Mouse (Mus musculus): ENCODE data around the gene Ufsp1.

DNA sequence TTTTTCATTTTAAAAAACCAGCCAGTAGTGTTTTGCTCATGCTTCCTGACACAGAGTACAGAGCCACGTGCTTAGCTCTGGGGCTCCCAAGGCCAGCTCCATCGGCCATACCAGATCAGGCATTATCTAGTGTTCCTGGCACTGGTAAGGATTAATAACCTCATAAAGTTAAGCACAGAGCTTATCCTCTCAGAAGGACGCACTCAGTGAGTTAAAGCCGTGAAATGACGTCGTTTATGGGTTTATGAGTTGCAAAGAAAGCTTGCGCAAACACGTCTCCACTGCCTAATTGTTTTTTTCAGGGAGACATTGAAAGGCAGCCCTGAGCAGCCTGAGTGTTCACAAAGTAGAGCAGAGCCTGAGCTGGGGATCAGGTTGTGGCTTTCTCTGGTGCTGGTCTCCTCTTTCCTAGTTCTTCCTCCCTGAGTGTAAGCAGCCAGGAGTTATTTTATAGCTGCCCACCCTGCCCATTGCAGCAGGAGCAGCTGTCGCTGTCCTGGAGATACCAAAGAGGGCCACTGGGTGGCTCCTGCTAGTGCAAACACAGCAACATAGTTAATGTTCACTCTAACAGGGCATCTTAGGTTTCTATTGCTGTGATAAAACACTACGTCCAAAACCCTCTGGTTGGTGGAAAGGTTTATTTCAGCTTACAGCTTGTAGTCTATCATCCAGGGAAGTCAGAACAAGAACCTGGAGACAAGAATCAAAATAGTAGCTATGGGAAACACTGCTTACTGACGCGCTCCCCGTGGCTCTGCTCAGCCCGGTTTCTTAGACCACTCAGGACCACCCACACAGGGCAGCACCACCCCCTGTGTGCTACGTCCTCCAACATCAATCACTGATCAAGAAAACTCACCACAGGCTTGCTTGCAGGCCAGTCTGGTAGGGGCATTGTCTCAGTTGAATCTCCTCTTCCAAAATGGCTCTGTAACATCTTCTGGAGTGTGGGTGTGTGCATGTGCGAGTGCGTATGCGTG lies 16.8 kb upstream of the Ufsp1 start:
- TF ChIP-seq POLR2A (IDR thresholded peaks at IDR 0.05; ENCODE audit: control insufficient read depth, extremely low read depth, insufficient read depth, low read length, poor library complexity) (no peak), CTCF (IDR thresholded peaks at IDR 0.05; ENCODE audit: borderline replicate concordance, control insufficient read depth, extremely low read depth, insufficient read depth, low read length, poor library complexity) (no peak)

All from thymus, adult 2 months (tissue).